Mouse (Mus musculus): ENCODE measurements at regions not wholly inside any gene's neighbourhood (a gene's known extent, or its start where the extent isn't known, plus 50 kb on each side); places are given as distances from the start of the nearest gene placed in this dataset.
A peak's percentile ranks its signal among the peaks of the same experiment; 100 is the strongest.
"Not testable (repeated sequence)": the region's sequence is repeated elsewhere in the genome, so short reads cannot be mapped to it uniquely, and the experiment has no call there.

GRCm38 (mm10) chr6:69932297-69932696 is 859.7 kb downstream of the Rpia start:
- H3K4me2 ChIP-seq = no peak overlapping the region
- no peak overlapping the region for H3K4me3 ChIP-seq (ENCODE audit: low read depth, low read length)
- no peaks in the 10 kb centered on the region for H3K36me3 ChIP-seq (ENCODE audit: insufficient read depth)
- H3K27me3 ChIP-seq (ENCODE audit: insufficient read depth, low read length) = no peaks in the 10 kb centered on the region
- H3K9me3 ChIP-seq (ENCODE audit: low read depth, low read length) = no peaks in the 10 kb centered on the region
- no peak for TF ChIP-seq CTCF (IDR thresholded peaks at IDR 0.05; ENCODE audit: low read depth)
- no peaks in the 10 kb centered on the region for H3K4me1 ChIP-seq (ENCODE audit: insufficient read depth)
- ATAC-seq (ENCODE audit: insufficient read depth) (no peak), DNase-seq (no peak)
- no peak overlapping the region for H3K9ac ChIP-seq
- 83% methylated on average over 2 of the region's 2 CpGs for WGBS
- H3K27ac ChIP-seq (ENCODE audit: low read depth) = no peak overlapping the region

DNA sequence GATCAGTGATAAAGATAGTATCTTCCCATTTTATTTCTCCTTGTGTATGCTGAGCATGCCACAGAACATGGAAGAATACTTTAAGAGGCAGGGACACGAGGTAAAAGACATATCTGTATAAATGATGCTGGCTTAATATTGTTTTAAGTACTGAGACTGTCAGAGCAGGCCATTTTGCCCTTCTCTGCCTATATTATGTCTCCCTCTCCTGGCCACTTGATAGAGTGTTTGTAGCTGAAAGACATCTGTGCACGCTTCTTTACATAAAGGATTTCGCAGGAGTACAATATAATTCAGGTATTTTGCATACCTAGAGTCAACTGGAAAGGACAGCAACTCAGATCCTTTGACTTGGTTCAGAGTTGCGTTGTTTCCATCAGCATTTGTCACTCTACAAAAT is 877.3 kb downstream of the Rpia start:
- Histone ChIP-seq H3K27me3 (ENCODE audit: insufficient read depth, low read length) (no peaks in the 10 kb centered on the region), H3K9ac (no peak overlapping the region), H3K27ac (ENCODE audit: low read depth) (no peak overlapping the region), H3K4me2 (no peak overlapping the region), H3K4me3 (ENCODE audit: low read depth, low read length) (no peak overlapping the region), H3K4me1 (ENCODE audit: insufficient read depth) (no peaks in the 10 kb centered on the region), H3K9me3 (ENCODE audit: low read depth, low read length) (no peaks in the 10 kb centered on the region), H3K36me3 (ENCODE audit: insufficient read depth) (no peaks in the 10 kb centered on the region)
- 59% methylated on average over 4 of the region's 4 CpGs for WGBS
- no peak for ATAC-seq (ENCODE audit: insufficient read depth)
- 0 out of 2 replicates have a peak, but pooled peaks have one; percentile 9 for TF ChIP-seq CTCF (IDR thresholded peaks at IDR 0.05; ENCODE audit: low read depth)
- DNase-seq = peak; percentile 3

GRCm38 (mm10) chr6:69879286-69879685 is 912.7 kb downstream of the Rpia start:
- no peaks in the 10 kb centered on the region for H3K36me3 ChIP-seq (ENCODE audit: insufficient read depth)
- H3K9me3 ChIP-seq (ENCODE audit: low read depth, low read length) = no peaks in the 10 kb centered on the region
- no peak for ATAC-seq (ENCODE audit: insufficient read depth)
- H3K4me1 ChIP-seq (ENCODE audit: insufficient read depth) = no peaks in the 10 kb centered on the region
- H3K4me3 ChIP-seq (ENCODE audit: low read depth, low read length) = no peak overlapping the region
- no peak for DNase-seq
- 72% methylated on average over 2 of the region's 2 CpGs for WGBS
- H3K27ac ChIP-seq (ENCODE audit: low read depth) = no peak overlapping the region
- TF ChIP-seq CTCF (IDR thresholded peaks at IDR 0.05; ENCODE audit: low read depth) = no peak
- H3K4me2 ChIP-seq = no peak overlapping the region
- no peak overlapping the region for H3K9ac ChIP-seq
- H3K27me3 ChIP-seq (ENCODE audit: insufficient read depth, low read length) = no peaks in the 10 kb centered on the region

DNA sequence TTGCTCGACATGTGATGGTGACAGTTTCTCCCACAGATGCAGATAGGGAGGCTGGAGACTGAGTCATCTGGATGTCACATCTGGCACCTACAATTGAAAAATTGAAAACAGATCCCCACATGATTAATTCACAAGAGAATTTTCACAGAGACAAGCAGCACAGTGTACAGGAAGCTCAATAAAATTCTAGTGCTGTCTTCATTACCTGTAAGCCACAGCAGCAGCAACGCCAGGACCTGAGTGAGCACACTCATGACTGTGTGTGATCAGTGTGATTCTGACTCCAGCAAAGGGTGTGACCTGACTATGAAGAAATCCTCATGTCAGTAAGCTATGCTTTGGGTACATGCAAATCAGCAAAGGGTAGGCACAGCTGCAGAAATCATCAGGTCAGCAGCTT is 933.4 kb downstream of the Rpia start:
- H3K4me2 ChIP-seq; ATAC-seq (ENCODE audit: insufficient read depth): not testable (repeated sequence)

DNA sequence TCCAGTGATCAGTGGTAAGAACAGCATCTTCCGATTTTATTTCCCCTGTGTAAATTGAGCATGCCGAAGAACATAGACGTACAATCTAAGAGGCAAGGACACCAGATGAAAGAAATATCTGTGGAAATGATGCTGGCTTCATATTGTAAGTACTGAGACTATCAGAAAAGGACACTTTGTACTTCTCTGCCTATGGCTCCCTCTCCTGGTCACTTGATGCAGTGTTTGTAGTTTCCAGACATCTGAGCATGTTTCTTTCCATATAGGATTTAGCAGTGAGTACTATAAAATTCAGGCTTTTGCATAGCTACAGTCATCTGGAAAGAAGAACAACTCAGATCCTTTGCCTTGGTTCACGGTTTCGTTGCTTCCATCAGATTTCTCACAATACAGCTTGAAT is 963.4 kb downstream of the Rpia start:
- WGBS = 69% methylated on average over 5 of the region's 5 CpGs
- not testable (repeated sequence) for H3K4me3 ChIP-seq (ENCODE audit: low read depth, low read length); H3K36me3 ChIP-seq (ENCODE audit: insufficient read depth); H3K4me1 ChIP-seq (ENCODE audit: insufficient read depth); ATAC-seq (ENCODE audit: insufficient read depth); H3K9ac ChIP-seq; H3K27ac ChIP-seq (ENCODE audit: low read depth); H3K9me3 ChIP-seq (ENCODE audit: low read depth, low read length); H3K4me2 ChIP-seq; H3K27me3 ChIP-seq (ENCODE audit: insufficient read depth, low read length)
- 0 out of 2 replicates have a peak, but pooled peaks have one; percentile 24 for TF ChIP-seq CTCF (IDR thresholded peaks at IDR 0.05; ENCODE audit: low read depth)
- DNase-seq = peak; percentile 39

More for the DNA sequence above, 933.4 kb downstream of the Rpia start:
- DNase-seq; H3K27me3 ChIP-seq (ENCODE audit: insufficient read depth, low read length); H3K9ac ChIP-seq; H3K4me3 ChIP-seq (ENCODE audit: low read depth, low read length); H3K36me3 ChIP-seq (ENCODE audit: insufficient read depth); H3K9me3 ChIP-seq (ENCODE audit: low read depth, low read length); H3K4me1 ChIP-seq (ENCODE audit: insufficient read depth); H3K27ac ChIP-seq (ENCODE audit: low read depth): not testable (repeated sequence)
- 65% methylated on average over 2 of the region's 2 CpGs for WGBS

DNA sequence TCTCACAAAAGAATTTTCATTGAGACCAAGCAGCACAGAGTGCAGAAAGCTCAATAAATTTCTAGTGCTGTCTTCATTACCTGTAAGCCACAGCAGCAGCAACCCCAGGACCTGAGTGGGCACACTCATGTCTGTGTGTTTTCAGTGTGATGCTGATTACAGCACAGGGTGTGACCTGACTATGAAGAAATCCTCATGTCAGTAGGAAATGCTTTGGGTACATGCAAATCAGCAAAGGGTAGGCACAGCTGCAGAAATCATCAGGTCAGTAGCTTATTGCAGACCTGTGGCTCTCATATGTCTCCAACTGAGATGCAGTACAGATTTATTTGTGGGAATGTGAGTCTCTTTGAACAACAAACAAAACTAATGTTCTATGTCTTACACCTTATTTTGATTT is 977.1 kb downstream of the Rpia start:
- not testable (repeated sequence) for H3K9ac ChIP-seq; H3K4me2 ChIP-seq; H3K27ac ChIP-seq (ENCODE audit: low read depth); H3K9me3 ChIP-seq (ENCODE audit: low read depth, low read length); ATAC-seq (ENCODE audit: insufficient read depth); H3K36me3 ChIP-seq (ENCODE audit: insufficient read depth); H3K4me3 ChIP-seq (ENCODE audit: low read depth, low read length); H3K4me1 ChIP-seq (ENCODE audit: insufficient read depth); DNase-seq; H3K27me3 ChIP-seq (ENCODE audit: insufficient read depth, low read length)

DNA sequence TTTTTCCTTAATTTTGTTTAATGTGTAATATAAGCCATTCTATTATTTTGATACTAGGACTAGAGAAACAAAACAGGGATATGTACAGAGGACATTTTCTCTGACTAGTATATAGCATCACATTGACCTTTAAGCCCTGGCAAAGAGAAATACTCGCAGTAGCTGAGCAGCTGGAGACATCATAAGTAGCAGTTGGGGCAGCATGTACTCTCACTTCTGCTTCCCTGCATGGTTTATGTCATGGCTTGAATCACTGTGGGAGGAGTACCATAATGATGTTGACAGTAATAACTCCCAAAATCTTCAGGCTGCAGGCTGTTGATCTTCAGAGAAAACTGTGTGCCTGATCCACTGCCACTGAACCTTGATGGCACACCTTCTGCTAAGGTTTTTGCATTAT is 977.7 kb downstream of the Rpia start:
- H3K9me3 ChIP-seq (ENCODE audit: low read depth, low read length); H3K4me3 ChIP-seq (ENCODE audit: low read depth, low read length); H3K9ac ChIP-seq; H3K4me1 ChIP-seq (ENCODE audit: insufficient read depth); H3K27ac ChIP-seq (ENCODE audit: low read depth); H3K36me3 ChIP-seq (ENCODE audit: insufficient read depth); H3K27me3 ChIP-seq (ENCODE audit: insufficient read depth, low read length); H3K4me2 ChIP-seq: not testable (repeated sequence)
- 26% methylated on average over 1 of the region's 1 CpGs for WGBS
- DNase-seq = peak; percentile 3
- peak; percentile 35; the same call in 1 of the 2 replicates for ATAC-seq (ENCODE audit: insufficient read depth)

DNA sequence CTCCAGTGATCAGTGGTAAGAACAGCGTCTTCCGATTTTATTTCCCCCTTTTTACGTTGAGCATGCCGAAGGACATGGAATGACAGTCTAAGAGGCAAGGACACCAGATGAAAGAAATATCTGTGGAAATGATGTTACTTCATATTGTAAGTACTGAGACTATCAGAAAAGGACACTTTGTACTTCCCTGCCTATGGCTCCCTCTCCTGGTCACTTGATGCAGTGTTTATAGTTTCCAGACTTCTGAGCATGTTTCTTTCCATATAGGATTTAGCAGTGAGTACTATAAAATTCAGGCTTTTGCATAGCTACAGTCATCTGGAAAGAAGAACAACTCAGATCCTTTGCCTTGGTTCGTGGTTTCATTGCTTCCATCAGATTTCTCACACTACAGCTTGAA is 1011.7 kb downstream of the Rpia start:
- peak; percentile 39; the same call in 1 of the 2 replicates for TF ChIP-seq CTCF (IDR thresholded peaks at IDR 0.05; ENCODE audit: low read depth)
- not testable (repeated sequence) for H3K27ac ChIP-seq (ENCODE audit: low read depth); H3K4me1 ChIP-seq (ENCODE audit: insufficient read depth); H3K9me3 ChIP-seq (ENCODE audit: low read depth, low read length); H3K4me2 ChIP-seq; H3K9ac ChIP-seq; ATAC-seq (ENCODE audit: insufficient read depth); H3K4me3 ChIP-seq (ENCODE audit: low read depth, low read length); H3K36me3 ChIP-seq (ENCODE audit: insufficient read depth); H3K27me3 ChIP-seq (ENCODE audit: insufficient read depth, low read length)
- DNase-seq = peak; percentile 50
- WGBS = 65% methylated on average over 5 of the region's 5 CpGs

- not testable (repeated sequence) for H3K4me2 ChIP-seq; H3K9ac ChIP-seq; H3K9me3 ChIP-seq (ENCODE audit: low read depth, low read length); H3K4me1 ChIP-seq (ENCODE audit: insufficient read depth); DNase-seq; H3K36me3 ChIP-seq (ENCODE audit: insufficient read depth); H3K27ac ChIP-seq (ENCODE audit: low read depth); ATAC-seq (ENCODE audit: insufficient read depth); H3K4me3 ChIP-seq (ENCODE audit: low read depth, low read length); H3K27me3 ChIP-seq (ENCODE audit: insufficient read depth, low read length)
- WGBS = 49% methylated on average over 1 of the region's 1 CpGs
These were observed 1014.7 kb downstream of the Rpia start for GRCm38 (mm10) chr6:69777322-69777721.

Data from lung, embryonic 14.5 days (tissue).